Mouse (Mus musculus) C2C12 (cell line): ENCODE data around the gene S1pr3. TPM values are rescaled to one million over a fixed set of nuclear protein-coding genes. Genes with fewer than 3 reads are reported as not detected.

Source experiments
- H3K27me3 ChIP-seq: one replicate; pipeline ENCODE4 v1.6.1; 2011; ENCODE audit not compliant: control insufficient read depth, insufficient read depth, insufficient read length
- H3K36me3 ChIP-seq: one replicate; pipeline ENCODE4 v1.6.1; 2011; ENCODE audit not compliant: control insufficient read depth, insufficient read depth
- H3K4me3 ChIP-seq: one replicate; pipeline ENCODE4 v1.5.1; 2011; ENCODE audit warnings: mild to moderate bottlenecking, control low read depth; ENCODE audit not compliant: poor library complexity, insufficient read depth, severe bottlenecking
- H3K79me2 ChIP-seq: one replicate; pipeline ENCODE4 v1.6.1; 2011; ENCODE audit not compliant: control insufficient read depth, insufficient read depth
- H3K79me3 ChIP-seq: one replicate; pipeline ENCODE4 v1.6.1; 2011; ENCODE audit warnings: low read depth, control low read depth
- H3ac ChIP-seq: one replicate; pipeline ENCODE3; 2011; ENCODE audit warnings: low read depth; ENCODE audit not compliant: control insufficient read depth, insufficient read length
- CEBPB ChIP-seq: IDR thresholded peaks from one replicate; pipeline ENCODE4 v1.6.1; 2011; ENCODE audit warnings: low read depth, mild to moderate bottlenecking, control low read depth, moderate library complexity
- CTCF ChIP-seq: IDR thresholded peaks from one replicate; pipeline ENCODE4 v1.5.1; 2011; ENCODE audit not compliant: control insufficient read depth, insufficient read depth, insufficient read length
- FOSL1 ChIP-seq: IDR thresholded peaks from one replicate; pipeline ENCODE4 v1.8.0; 2011; ENCODE audit warnings: mild to moderate bottlenecking, low read length; ENCODE audit not compliant: poor library complexity, insufficient read depth, severe bottlenecking
- MAX ChIP-seq: IDR thresholded peaks from one replicate; pipeline ENCODE4 v1.6.1; 2011; ENCODE audit warnings: mild to moderate bottlenecking, control low read depth
- MYOD1 ChIP-seq: IDR thresholded peaks from one replicate; pipeline ENCODE4 v1.6.1; 2011; ENCODE audit warnings: low read depth; ENCODE audit not compliant: control insufficient read depth, insufficient read length
- MYOG ChIP-seq: IDR thresholded peaks from one replicate; pipeline ENCODE4 v1.6.1; 2011; ENCODE audit not compliant: control insufficient read depth, insufficient read length; ENCODE audit errors: extremely low read depth
- USF1 ChIP-seq: IDR thresholded peaks from one replicate; pipeline ENCODE4 v1.6.1; 2011; ENCODE audit warnings: low read depth, mild to moderate bottlenecking, control low read depth, moderate library complexity
- polyA plus RNA-seq: library from polyadenylated mRNA; unstranded; fragments of >200 nt; fragmentation: generic; extraction: Trizol; gene quantifications from one replicate; pipeline ENCODE4 v1.2.1, GENCODE M21; 2012; ENCODE audit warnings: missing spikeins

S1pr3 gene
- polyA plus RNA-seq, 1 experiment = 15.0 TPM

DNA sequence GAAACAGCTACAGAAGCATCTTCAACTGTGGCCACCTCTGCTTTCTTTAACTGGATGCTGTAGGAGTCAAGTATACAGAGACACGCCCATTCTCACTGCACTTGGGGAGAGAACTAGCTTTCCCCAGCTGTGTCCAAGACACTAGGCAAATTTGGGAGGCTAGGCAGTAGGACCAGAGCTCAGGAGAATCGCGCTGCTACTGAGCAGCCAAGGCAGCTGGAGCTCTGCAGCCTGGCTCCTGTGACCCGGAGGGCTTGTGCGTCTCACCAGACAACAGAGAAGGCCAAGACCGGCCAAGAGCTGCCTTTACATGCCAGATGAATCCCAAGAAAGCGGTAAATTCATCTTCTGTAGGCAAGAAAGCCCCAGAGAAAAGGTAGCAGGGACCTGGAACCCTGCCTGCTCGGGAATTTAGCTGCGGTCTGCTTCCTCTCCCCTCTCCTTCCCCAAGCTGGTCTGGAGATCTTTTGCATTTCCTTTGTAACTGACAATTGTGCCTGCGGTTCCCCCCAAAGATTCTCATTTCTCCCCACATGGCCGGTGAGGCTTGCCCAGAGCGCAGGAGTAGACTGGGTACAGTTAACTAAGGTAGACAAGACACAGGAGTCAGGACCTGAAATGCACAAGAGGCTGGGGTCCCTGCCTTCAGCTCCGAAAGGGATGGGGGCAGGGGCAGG is 760 bp upstream of the S1pr3 start:
- Histone ChIP-seq H3K79me3 (no peaks in the 10 kb centered on the region), H3K4me3 (no peak overlapping the region), H3ac (no peak overlapping the region), H3K36me3 (no peaks in the 10 kb centered on the region), H3K79me2 (peaks cover 12% of the 10 kb centered on the region), H3K27me3 (no peaks in the 10 kb centered on the region)
- no peak for TF ChIP-seq MYOG
- TF ChIP-seq MAX = no peak
- no peak for TF ChIP-seq USF1
- TF ChIP-seq FOSL1 = no peak
- TF ChIP-seq MYOD1 = no peak
- TF ChIP-seq CTCF = no peak
- TF ChIP-seq CEBPB = no peak

DNA sequence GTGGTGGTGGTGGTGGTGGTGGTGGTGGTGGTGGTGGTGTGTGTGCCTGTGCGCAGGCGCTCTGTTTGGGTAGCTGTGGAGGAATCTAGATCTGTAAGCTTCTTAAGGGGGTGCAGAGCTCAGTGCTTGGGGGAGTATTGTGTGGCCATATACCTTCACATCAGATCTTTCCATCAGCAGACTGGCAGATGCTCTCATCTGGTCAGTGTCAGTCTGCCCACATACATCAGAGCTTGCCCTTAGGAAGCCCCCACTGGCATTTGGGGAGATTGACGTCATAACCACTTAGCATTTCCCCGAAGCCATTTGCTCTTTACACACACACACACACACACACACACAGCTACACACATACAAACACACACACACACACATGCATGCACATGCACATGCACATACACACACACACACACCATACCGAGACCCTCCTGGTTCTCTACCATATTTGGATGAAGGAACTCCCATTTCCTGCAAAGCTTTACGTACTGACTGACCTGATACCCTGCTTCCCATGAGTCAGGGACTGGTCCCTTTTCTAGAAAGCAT is 1.6 kb downstream of the S1pr3 start:
- peaks cover 12% of the 10 kb centered on the region for H3K79me2 ChIP-seq
- no peaks in the 10 kb centered on the region for H3K79me3 ChIP-seq
- no peak for TF ChIP-seq USF1
- TF ChIP-seq FOSL1 = no peak
- no peak for TF ChIP-seq MYOD1
- TF ChIP-seq MAX = no peak
- no peak for TF ChIP-seq MYOG
- TF ChIP-seq CTCF = no peak
- no peak for TF ChIP-seq CEBPB
- H3K36me3 ChIP-seq = peaks cover 6% of the 10 kb centered on the region
- no peak overlapping the region for H3K4me3 ChIP-seq
- no peak overlapping the region for H3ac ChIP-seq
- H3K27me3 ChIP-seq = no peaks in the 10 kb centered on the region

DNA sequence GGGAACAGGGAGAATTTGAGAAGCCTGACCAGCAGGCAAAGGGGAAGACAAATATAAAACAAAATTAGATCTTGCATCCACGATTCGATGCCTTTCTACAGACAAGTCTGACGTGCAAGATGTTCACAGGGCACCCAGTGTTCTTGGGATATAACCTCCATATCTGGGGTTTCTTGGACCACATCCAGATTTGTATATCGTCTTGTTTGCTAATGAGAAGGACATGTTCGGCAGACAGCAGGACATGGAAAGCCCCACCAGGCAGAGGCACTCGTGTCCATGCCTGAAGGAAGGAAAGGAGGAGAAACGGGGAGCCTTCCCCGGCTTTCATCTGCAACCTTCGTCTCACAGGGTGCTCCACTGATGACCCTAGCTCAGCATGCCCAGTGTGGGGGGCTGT is 2.8 kb downstream of the S1pr3 start:
- TF ChIP-seq CTCF = no peak
- no peak for TF ChIP-seq FOSL1
- TF ChIP-seq CEBPB = no peak
- no peak for TF ChIP-seq MAX
- TF ChIP-seq USF1 = no peak
- no peak for TF ChIP-seq MYOD1
- TF ChIP-seq MYOG = no peak
- H3K27me3 ChIP-seq = no peaks in the 10 kb centered on the region
- no peak overlapping the region for H3ac ChIP-seq
- peaks cover 9% of the 10 kb centered on the region for H3K36me3 ChIP-seq
- no peak overlapping the region for H3K4me3 ChIP-seq
- no peaks in the 10 kb centered on the region for H3K79me3 ChIP-seq
- H3K79me2 ChIP-seq = peaks cover 12% of the 10 kb centered on the region

- Histone ChIP-seq H3K79me3 (no peaks in the 10 kb centered on the region), H3K4me3 (no peak overlapping the region), H3ac (no peak overlapping the region)
These were observed 3.4 kb downstream of the S1pr3 start for GRCm38 (mm10) chr13:51411696-51412430.

DNA sequence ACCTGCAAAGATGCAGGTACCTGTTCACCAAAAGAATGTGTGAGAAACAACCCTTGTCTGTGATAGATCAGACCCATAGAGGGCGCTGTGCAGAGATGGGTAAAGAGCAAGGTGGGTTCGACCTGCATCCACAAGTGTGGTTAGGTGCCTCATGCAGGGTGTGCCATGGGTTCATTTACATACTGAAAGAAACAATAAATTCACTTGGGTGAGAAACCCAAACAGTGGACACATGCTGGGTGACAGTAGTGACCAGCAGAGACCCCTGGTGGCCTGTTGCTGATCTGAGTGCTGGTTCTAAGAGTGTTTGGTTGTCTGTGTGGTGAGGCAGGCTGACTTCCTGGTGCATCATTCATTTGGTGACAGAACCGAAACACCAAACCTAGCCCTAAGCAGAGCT is 5.0 kb downstream of the S1pr3 start:
- TF ChIP-seq CTCF = no peak
- no peak for TF ChIP-seq MYOG
- TF ChIP-seq USF1 = no peak
- TF ChIP-seq MYOD1 = no peak
- no peak for TF ChIP-seq MAX
- no peak for TF ChIP-seq CEBPB
- no peak for TF ChIP-seq FOSL1
- H3ac ChIP-seq = no peak overlapping the region
- no peaks in the 10 kb centered on the region for H3K27me3 ChIP-seq
- H3K79me3 ChIP-seq = no peaks in the 10 kb centered on the region
- H3K79me2 ChIP-seq = peaks cover 12% of the 10 kb centered on the region
- peaks cover 9% of the 10 kb centered on the region for H3K36me3 ChIP-seq
- no peak overlapping the region for H3K4me3 ChIP-seq

More at GRCm38 (mm10) chr13:51411696-51412430, 3.4 kb downstream of the S1pr3 start:
- TF ChIP-seq FOSL1 = no peak
- TF ChIP-seq MYOD1 = no peak
- no peak for TF ChIP-seq CTCF
- no peak for TF ChIP-seq CEBPB
- TF ChIP-seq USF1 = no peak
- TF ChIP-seq MYOG = no peak
- no peak for TF ChIP-seq MAX
- H3K36me3 ChIP-seq = peaks cover 9% of the 10 kb centered on the region
- H3K27me3 ChIP-seq = no peaks in the 10 kb centered on the region
- H3K79me2 ChIP-seq = peaks cover 12% of the 10 kb centered on the region
